Mouse (Mus musculus): ENCODE measurements around the gene Vav2. TPM values are rescaled to one million over a fixed set of nuclear protein-coding genes. Genes with fewer than 3 reads are reported as not detected.

Gene Vav2
- total and polyA plus RNA-seq, 3 experiments, result 11.3 to 12.5 (median 11.9) TPM

DNA sequence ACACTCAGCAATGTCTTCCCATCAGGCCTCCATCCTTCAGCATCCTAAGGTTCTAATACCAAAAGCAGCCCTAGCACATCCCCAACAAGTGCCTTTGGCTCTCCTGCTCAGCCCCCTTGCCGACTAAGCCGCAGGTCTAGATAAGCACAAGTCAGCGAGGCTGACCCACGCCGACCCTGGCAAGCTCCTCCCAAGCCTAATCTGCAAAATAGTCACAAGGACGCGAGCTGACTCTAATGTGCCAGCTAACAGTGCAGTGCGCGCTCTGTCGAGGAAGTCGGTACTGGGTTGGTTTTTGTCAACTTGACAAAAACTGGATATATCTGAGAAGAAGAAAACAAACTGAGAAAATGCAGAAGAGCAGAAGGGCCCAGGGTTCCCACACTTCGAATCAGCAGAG is 53.5 kb downstream of the Vav2 start:
- peak; percentile 38 to 58 for DNase-seq
- Histone ChIP-seq H3K27me3 (ENCODE audit: control insufficient read depth, insufficient read depth, low read length) (no peaks in the 10 kb centered on the region), H3K27ac (no peak overlapping the region), H3K4me3 (no peak overlapping the region), H3K79me2 (replicated peaks; ENCODE audit: control insufficient read depth, insufficient read depth, low read length) (no peaks in the 10 kb centered on the region; the same call in 1 of the 2 replicates), H3K4me1 (ENCODE audit: control insufficient read depth, insufficient read depth, low read length) (peaks cover 3% of the 10 kb centered on the region; the same call in 1 of the 2 replicates), H3K36me3 (ENCODE audit: control insufficient read depth, insufficient read depth, low read length) (no peaks in the 10 kb centered on the region), H3K9ac (ENCODE audit: low read depth, low read length) (no peak overlapping the region)
- no peak for TF ChIP-seq CTCF (IDR thresholded peaks at IDR 0.05)
- TF ChIP-seq POLR2A (IDR thresholded peaks at IDR 0.05; ENCODE audit: insufficient read depth, low read depth, low read length), result no peak
- 0 out of 2 replicates have a peak, but pooled peaks have one; percentile 52 for TF ChIP-seq EP300 (IDR thresholded peaks at IDR 0.05; ENCODE audit: insufficient read depth, low read depth, low read length)
- 18% methylated on average over 12 of the region's 12 CpGs for WGBS
- intact Hi-C loops (cut with DNase I), result no loop called here

DNA sequence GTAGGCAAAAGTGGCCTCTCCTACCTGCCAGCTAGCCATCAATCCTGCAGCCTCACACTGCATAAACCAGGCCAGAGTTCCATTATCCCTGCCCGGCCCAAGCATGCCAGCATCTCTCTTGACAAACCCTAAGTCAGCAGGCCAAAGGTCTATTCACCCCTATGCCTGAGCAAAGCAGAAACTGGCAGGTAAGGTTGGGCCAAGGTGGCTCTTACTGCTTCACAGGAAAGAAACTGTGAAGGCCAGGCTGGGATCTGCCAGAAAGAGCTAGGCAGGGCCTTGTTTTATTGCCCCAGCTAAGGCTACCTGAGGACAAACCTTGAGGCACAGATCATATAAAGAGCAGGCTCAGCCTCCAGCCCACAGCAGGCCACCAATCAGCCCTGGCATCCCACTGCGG is 55.4 kb downstream of the Vav2 start:
- H3K4me1 ChIP-seq (ENCODE audit: control insufficient read depth, insufficient read depth, low read length), result peaks cover 3% of the 10 kb centered on the region; the same call in 1 of the 2 replicates
- H3K9ac ChIP-seq (ENCODE audit: low read depth, low read length), result no peak overlapping the region
- H3K4me3 ChIP-seq, result no peak overlapping the region
- H3K27me3 ChIP-seq (ENCODE audit: control insufficient read depth, insufficient read depth, low read length), result no peaks in the 10 kb centered on the region
- 89% methylated on average over 2 of the region's 2 CpGs for WGBS
- H3K27ac ChIP-seq, result no peak overlapping the region
- no peaks in the 10 kb centered on the region for H3K36me3 ChIP-seq (ENCODE audit: control insufficient read depth, insufficient read depth, low read length)
- TF ChIP-seq POLR2A (IDR thresholded peaks at IDR 0.05; ENCODE audit: insufficient read depth, low read depth, low read length), result no peak
- TF ChIP-seq CTCF (IDR thresholded peaks at IDR 0.05), result no peak
- TF ChIP-seq EP300 (IDR thresholded peaks at IDR 0.05; ENCODE audit: insufficient read depth, low read depth, low read length), result no peak
- no peaks in the 10 kb centered on the region; the same call in 1 of the 2 replicates for H3K79me2 ChIP-seq (replicated peaks; ENCODE audit: control insufficient read depth, insufficient read depth, low read length)
- intact Hi-C loops (cut with DNase I), result no loop called here
- no peak for DNase-seq

DNA sequence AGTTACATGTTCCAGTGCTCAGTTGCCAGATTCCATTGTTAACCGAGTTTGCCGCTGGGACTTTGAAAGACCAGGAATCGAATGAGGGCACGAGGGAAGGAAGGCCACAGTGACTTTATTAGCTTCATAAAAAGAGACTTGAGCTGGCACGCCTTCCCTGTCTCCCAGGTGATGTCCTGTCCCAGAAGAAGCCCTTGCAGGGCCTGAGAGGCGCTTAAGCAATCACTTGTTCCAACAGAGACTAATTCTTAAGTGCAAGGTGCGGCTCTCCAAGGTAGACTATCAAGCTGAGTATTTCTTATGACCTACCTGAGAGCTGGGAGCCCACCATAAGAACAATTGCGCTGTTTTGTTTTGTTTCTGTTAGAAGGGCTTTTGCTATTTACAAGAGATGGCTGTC is 57.9 kb downstream of the Vav2 start:
- H3K4me1 ChIP-seq (ENCODE audit: control insufficient read depth, insufficient read depth, low read length), result peaks cover 3% of the 10 kb centered on the region; the same call in 1 of the 2 replicates
- no peak for TF ChIP-seq EP300 (IDR thresholded peaks at IDR 0.05; ENCODE audit: insufficient read depth, low read depth, low read length)
- no peak for TF ChIP-seq CTCF (IDR thresholded peaks at IDR 0.05)
- TF ChIP-seq POLR2A (IDR thresholded peaks at IDR 0.05; ENCODE audit: insufficient read depth, low read depth, low read length), result no peak
- H3K27ac ChIP-seq, result no peak overlapping the region
- intact Hi-C loops (cut with DNase I), result loop anchor here (5.0 kb wide), 1 partner anchor 82 kb away; no protein-coding TSS in a partner anchor
- H3K36me3 ChIP-seq (ENCODE audit: control insufficient read depth, insufficient read depth, low read length), result no peaks in the 10 kb centered on the region
- no peak for DNase-seq
- H3K79me2 ChIP-seq (replicated peaks; ENCODE audit: control insufficient read depth, insufficient read depth, low read length), result no peaks in the 10 kb centered on the region; the same call in 1 of the 2 replicates
- WGBS, result 88% methylated on average over 8 of the region's 8 CpGs
- H3K9ac ChIP-seq (ENCODE audit: low read depth, low read length), result no peak overlapping the region
- H3K4me3 ChIP-seq, result no peak overlapping the region
- H3K27me3 ChIP-seq (ENCODE audit: control insufficient read depth, insufficient read depth, low read length), result no peaks in the 10 kb centered on the region

DNA sequence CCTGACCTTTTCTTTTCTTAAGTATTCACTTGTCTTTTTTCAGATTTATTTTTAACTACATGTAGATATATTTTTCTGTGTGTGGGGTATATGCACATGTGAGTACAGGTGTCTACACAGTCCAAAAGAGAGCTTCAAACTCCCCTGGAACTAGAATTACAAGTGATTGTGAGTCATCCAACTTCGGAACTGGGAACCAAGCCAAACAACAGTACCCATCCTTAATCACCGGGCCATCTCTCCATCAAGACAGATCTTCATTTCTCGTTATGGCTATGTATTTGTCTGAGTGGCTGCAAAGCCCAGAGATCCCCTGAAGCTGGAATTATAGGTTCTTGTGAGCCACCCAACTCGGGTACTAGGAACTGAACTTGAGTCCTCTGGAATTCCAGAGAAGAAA is 61.5 kb downstream of the Vav2 start:
- H3K36me3 ChIP-seq (ENCODE audit: control insufficient read depth, insufficient read depth, low read length), result no peaks in the 10 kb centered on the region
- no peak for DNase-seq
- no peaks in the 10 kb centered on the region; the same call in 1 of the 2 replicates for H3K79me2 ChIP-seq (replicated peaks; ENCODE audit: control insufficient read depth, insufficient read depth, low read length)
- no peak overlapping the region for H3K4me3 ChIP-seq
- 58% methylated on average over 4 of the region's 4 CpGs for WGBS
- H3K27me3 ChIP-seq (ENCODE audit: control insufficient read depth, insufficient read depth, low read length), result no peaks in the 10 kb centered on the region
- no peak overlapping the region for H3K27ac ChIP-seq
- H3K9ac ChIP-seq (ENCODE audit: low read depth, low read length), result no peak overlapping the region
- intact Hi-C loops (cut with DNase I), result loop anchor here (5.0 kb wide), 1 partner anchor 78 kb away; no protein-coding TSS in a partner anchor
- H3K4me1 ChIP-seq (ENCODE audit: control insufficient read depth, insufficient read depth, low read length), result no peaks in the 10 kb centered on the region
- TF ChIP-seq POLR2A (IDR thresholded peaks at IDR 0.05; ENCODE audit: insufficient read depth, low read depth, low read length) (no peak), CTCF (IDR thresholded peaks at IDR 0.05) (no peak), EP300 (IDR thresholded peaks at IDR 0.05; ENCODE audit: insufficient read depth, low read depth, low read length) (no peak)

DNA sequence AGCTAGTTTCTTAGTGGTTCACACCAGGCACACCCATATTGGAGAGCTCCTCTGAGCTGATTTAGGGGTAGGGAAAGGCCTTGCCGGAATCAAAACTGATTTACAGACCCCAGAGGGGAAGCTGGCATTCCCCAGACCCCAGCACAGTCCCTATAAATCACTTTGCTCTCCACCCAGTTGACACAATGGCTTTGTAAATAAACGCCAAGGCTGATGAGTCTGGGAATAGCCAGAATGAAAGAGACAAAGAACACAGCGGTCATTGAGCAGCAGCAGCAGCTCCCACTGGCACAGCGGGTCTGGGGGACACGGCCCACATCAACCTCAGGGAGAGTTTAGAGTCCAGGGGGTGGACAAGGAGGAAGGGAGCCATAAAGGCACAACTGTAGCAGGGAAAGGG is 65.0 kb downstream of the Vav2 start:
- Histone ChIP-seq H3K9ac (ENCODE audit: low read depth, low read length) (no peak overlapping the region), H3K79me2 (replicated peaks; ENCODE audit: control insufficient read depth, insufficient read depth, low read length) (no peaks in the 10 kb centered on the region; the same call in 1 of the 2 replicates), H3K4me1 (ENCODE audit: control insufficient read depth, insufficient read depth, low read length) (no peaks in the 10 kb centered on the region), H3K27me3 (ENCODE audit: control insufficient read depth, insufficient read depth, low read length) (no peaks in the 10 kb centered on the region), H3K27ac (no peak overlapping the region), H3K4me3 (no peak overlapping the region), H3K36me3 (ENCODE audit: control insufficient read depth, insufficient read depth, low read length) (no peaks in the 10 kb centered on the region)
- DNase-seq, result no peak
- no peak for TF ChIP-seq POLR2A (IDR thresholded peaks at IDR 0.05; ENCODE audit: insufficient read depth, low read depth, low read length)
- no peak for TF ChIP-seq EP300 (IDR thresholded peaks at IDR 0.05; ENCODE audit: insufficient read depth, low read depth, low read length)
- TF ChIP-seq CTCF (IDR thresholded peaks at IDR 0.05), result no peak
- 89% methylated on average over 5 of the region's 5 CpGs for WGBS
- intact Hi-C loops (cut with DNase I), result no loop called here

DNA sequence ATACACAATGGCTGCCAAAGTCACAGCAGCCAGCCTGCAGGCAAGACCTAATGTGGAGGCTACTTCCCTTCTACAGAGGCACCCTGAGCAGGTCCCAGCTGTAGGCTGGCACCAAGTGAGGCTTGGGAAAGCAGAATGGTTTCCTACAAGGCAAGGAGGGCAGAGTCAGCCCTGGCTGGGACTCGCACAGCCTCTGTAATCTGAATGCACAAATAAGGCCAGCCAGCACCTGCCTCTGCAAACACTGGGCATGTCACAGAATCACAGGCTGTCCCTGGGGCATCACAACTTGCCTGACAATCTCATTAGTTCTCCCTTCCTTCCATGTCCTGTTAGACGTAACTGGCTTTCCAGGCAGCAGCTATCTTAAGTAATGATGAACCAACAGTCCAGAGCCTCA is 68.4 kb downstream of the Vav2 start:
- DNase-seq, result no peak
- Histone ChIP-seq H3K9ac (ENCODE audit: low read depth, low read length) (no peak overlapping the region), H3K27me3 (ENCODE audit: control insufficient read depth, insufficient read depth, low read length) (no peaks in the 10 kb centered on the region), H3K27ac (no peak overlapping the region), H3K79me2 (replicated peaks; ENCODE audit: control insufficient read depth, insufficient read depth, low read length) (no peaks in the 10 kb centered on the region), H3K4me1 (ENCODE audit: control insufficient read depth, insufficient read depth, low read length) (peaks cover 7% of the 10 kb centered on the region), H3K4me3 (no peak overlapping the region), H3K36me3 (ENCODE audit: control insufficient read depth, insufficient read depth, low read length) (no peaks in the 10 kb centered on the region)
- 54% methylated on average over 2 of the region's 2 CpGs for WGBS
- TF ChIP-seq POLR2A (IDR thresholded peaks at IDR 0.05; ENCODE audit: insufficient read depth, low read depth, low read length), result no peak
- no peak for TF ChIP-seq CTCF (IDR thresholded peaks at IDR 0.05)
- TF ChIP-seq EP300 (IDR thresholded peaks at IDR 0.05; ENCODE audit: insufficient read depth, low read depth, low read length), result no peak
- intact Hi-C loops (cut with DNase I), result no loop called here
